Mouse (Mus musculus): ENCODE data around the gene Rhot2. TPM values are rescaled to one million over a fixed set of nuclear protein-coding genes. Genes with fewer than 3 reads are reported as not detected.
A peak's percentile ranks its signal among the peaks of the same experiment; 100 is the strongest.
"Not testable (repeated sequence)": the region's sequence is repeated elsewhere in the genome, so short reads cannot be mapped to it uniquely, and the experiment has no call there.

Rhot2 gene
- total RNA-seq, 2 experiments from 2014 or later: 68.8 to 74.7 TPM

- intact Hi-C loops (cut with DNase I): no loop called here
These were observed 30.8 kb upstream of the Rhot2 start for GRCm38 (mm10) chr17:25875171-25876136.

DNA sequence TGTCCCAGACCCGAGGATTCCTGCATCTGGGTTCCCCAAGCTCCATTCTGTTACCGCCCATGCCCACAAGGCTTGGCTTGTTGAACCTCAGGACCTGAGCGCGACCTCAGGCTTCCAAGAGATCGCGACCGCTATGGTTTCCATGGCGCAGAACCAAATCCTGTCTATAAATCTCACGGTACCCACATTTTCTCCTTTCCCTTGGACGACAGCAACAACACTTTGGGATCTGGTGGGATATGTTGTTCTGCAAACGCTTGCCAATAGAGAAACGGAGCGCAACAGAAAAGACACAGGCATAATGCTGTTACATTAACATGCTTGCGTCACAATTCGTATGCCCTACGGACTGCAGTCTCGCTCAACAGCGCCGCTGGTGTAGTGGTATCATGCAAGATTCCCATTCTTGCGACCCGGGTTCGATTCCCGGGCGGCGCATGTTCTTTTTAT lies 30.1 kb upstream of the Rhot2 start, which contains the start of gene Mettl26:
Mettl26 (plus strand) TSS at position 354 of the 450 bp plus-strand sequence.
- intact Hi-C loops (cut with DNase I): no loop called here
- peak; percentile 91 to 96 for DNase-seq (ENCODE audit: extremely low spot score in 1 of 2, low spot score in 2 of 2)

More at GRCm38 (mm10) chr17:25875171-25876136, 30.8 kb upstream of the Rhot2 start:
- peak; percentile 89 to 94 for DNase-seq (ENCODE audit: extremely low spot score in 1 of 2, low spot score in 2 of 2)

DNA sequence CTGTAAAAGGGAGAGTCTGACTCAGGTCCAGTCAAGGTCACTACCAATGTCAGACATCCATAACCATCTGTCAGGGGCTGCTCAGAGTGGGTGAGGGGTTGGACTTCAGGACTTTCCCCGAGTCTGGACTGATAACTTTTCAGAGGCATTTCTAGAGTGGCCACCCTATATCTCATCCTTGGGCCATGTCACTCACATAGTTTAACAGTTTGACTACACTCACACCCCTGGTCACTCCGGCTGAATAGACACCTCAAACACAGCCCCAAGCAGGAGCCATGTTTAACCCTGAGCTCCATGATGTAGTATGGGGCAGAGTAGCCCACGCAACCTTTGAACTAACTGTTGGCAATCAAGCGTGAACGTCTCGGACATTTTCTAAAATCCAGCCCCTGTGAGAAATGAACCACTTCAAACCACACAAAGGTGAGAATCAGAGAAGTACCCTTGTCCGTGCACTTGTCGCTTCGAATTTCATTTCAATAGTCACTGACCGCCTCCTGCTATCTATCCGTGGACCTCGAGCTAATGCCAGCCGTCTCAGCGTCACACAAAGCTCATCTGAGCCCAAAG lies 29.6 kb upstream of the Rhot2 start:
- no peak for DNase-seq (ENCODE audit: extremely low spot score in 1 of 2, low spot score in 2 of 2)
- intact Hi-C loops (cut with DNase I): no loop called here

GRCm38 (mm10) chr17:25873405-25874147 lies 28.9 kb upstream of the Rhot2 start:
- no peak for DNase-seq (ENCODE audit: extremely low spot score in 1 of 2, low spot score in 2 of 2)
- intact Hi-C loops (cut with DNase I): no loop called here

DNA sequence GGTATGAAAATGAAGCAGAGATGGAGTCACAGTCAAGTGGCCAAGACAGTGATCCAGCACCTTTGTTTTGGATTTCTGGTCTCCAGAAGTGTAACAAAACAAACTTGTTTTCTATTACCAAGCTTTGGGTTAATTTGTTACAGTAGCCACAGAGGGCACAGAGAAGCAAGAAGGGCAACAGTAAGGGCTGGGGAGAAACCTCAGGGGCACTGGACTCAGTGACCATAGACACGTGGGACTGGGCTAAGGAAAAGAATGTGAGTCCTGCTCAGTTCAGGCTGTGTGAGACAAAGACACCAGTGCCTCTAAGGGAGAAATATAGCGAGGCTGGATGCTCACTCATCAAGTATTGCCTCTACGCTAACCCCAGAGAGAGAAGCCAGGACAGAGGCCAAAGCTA lies 28.0 kb upstream of the Rhot2 start:
- DNase-seq (ENCODE audit: extremely low spot score in 1 of 2, low spot score in 2 of 2): no peak
- intact Hi-C loops (cut with DNase I): no loop called here

DNA sequence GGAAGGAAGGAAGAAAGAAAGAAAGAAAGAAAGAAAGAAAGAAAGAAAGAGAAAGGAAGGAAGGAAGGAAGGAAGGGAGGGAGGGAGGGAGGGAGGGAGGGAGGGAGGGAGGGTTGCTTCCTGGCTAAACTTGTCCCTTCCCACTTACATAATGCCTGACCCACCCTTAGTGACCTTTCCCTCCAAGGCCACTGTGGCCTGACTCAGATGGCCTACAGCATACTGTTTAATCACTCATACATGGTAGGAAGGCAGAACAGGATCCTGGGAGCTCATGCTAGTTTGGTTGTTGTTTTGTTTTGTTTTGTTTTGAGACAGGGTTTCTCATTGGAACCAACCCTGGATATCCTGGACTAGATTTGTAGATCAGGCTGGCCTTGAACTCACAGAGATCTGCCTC lies 26.9 kb upstream of the Rhot2 start:
- DNase-seq (ENCODE audit: extremely low spot score in 1 of 2, low spot score in 2 of 2); intact Hi-C loops (cut with DNase I): not testable (repeated sequence)

DNA sequence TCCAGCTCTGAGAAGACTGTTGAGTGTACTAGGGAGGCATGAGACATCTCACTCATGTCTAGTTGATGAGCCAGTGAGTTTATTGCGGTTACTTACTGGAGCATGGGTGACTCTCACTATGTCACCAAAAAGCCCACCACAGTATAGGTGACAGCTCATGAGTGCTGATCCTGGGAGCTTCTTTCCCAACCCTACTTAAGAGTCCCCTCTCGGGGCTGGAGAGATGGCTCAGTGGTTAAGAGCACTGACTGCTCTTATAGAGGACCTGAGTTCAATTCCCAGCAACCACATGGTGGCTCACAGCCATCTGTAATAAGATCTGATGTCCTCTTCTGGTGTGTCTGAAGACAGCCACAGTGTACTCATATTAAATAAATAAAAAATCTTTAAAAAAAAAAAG lies 25.3 kb upstream of the Rhot2 start:
- DNase-seq (ENCODE audit: extremely low spot score in 1 of 2, low spot score in 2 of 2): no peak
- intact Hi-C loops (cut with DNase I): no loop called here

- intact Hi-C loops (cut with DNase I): no loop called here
- DNase-seq (ENCODE audit: extremely low spot score in 1 of 2, low spot score in 2 of 2): no peak
These were observed 24.8 kb upstream of the Rhot2 start for GRCm38 (mm10) chr17:25869498-25869897.

DNA sequence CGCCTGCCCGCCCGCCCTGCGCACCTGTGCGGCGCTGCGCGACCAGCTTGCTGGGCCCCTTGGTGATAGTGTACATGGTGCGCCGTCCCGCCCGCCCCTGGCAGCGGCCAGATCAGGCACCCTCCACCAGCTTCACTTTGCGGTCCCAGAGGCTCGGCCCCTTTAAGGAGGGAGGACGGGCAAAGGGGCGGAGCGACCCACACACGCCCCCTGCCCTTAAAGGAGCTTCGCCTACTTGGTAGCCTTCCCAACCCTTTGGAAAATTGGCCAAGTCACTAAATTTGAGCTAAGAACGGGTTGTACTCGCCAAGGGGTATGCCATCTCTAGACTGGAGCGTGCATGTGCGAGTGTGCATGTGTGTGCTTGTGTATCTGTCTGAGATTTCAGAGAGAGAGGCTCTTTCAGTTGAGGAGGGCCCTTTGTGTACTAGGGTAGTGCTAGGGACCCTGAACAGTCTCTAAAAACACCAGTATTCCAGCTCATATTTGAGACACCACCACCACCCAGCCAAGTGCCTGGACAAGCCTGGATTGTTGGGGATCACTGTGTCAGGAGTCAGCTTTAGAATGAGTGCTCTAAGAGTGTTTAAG lies 24.0 kb upstream of the Rhot2 start, which contains the start of gene Mcrip2:
Mcrip2 (minus strand) TSS at position 164 of the 591 bp plus-strand sequence.
- intact Hi-C loops (cut with DNase I): no loop called here
- DNase-seq (ENCODE audit: extremely low spot score in 1 of 2, low spot score in 2 of 2): peak in 1 of 2 experiments; percentile 90

GRCm38 (mm10) chr17:25867836-25868600 lies 23.4 kb upstream of the Rhot2 start:
- DNase-seq (ENCODE audit: extremely low spot score in 1 of 2, low spot score in 2 of 2): peak in 1 of 2 experiments; percentile 69
- intact Hi-C loops (cut with DNase I): no loop called here

GRCm38 (mm10) chr17:25867509-25867835 lies 22.8 kb upstream of the Rhot2 start:
- DNase-seq (ENCODE audit: extremely low spot score in 1 of 2, low spot score in 2 of 2): no peak
- intact Hi-C loops (cut with DNase I): no loop called here

GRCm38 (mm10) chr17:25866172-25866571 lies 21.5 kb upstream of the Rhot2 start:
- no peak for DNase-seq (ENCODE audit: extremely low spot score in 1 of 2, low spot score in 2 of 2)
- intact Hi-C loops (cut with DNase I): no loop called here

DNA sequence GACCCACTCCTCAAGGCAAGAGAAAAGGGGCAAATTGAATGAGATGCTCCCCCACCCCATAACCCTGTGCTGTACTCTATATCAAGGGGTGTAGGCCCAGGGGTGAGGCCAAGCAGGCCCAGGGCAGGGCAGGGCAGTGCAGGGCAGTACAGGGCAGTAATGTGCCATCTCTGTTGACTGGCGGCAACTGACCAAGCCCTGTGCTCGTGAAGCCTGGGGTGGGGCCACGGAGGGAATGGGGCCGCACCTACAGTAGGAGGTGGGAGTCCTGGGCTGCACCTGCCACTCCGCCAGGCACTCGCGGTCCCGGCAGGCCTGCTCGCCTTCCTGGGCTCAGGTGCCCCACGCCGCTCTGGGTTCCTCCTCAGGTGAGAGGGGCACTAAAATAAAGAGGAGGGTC lies 20.6 kb upstream of the Rhot2 start:
- intact Hi-C loops (cut with DNase I): no loop called here
- no peak for DNase-seq (ENCODE audit: extremely low spot score in 1 of 2, low spot score in 2 of 2)

GRCm38 (mm10) chr17:25864311-25864710 lies 19.7 kb upstream of the Rhot2 start:
- no peak for DNase-seq (ENCODE audit: extremely low spot score in 1 of 2, low spot score in 2 of 2)
- intact Hi-C loops (cut with DNase I): no loop called here

- DNase-seq (ENCODE audit: extremely low spot score in 1 of 2, low spot score in 2 of 2): no peak
- intact Hi-C loops (cut with DNase I): no loop called here
These were observed 19.0 kb upstream of the Rhot2 start for GRCm38 (mm10) chr17:25863681-25864080.

- intact Hi-C loops (cut with DNase I): no loop called here
- DNase-seq (ENCODE audit: extremely low spot score in 1 of 2, low spot score in 2 of 2): no peak
These were observed 17.3 kb upstream of the Rhot2 start for GRCm38 (mm10) chr17:25861704-25862612.

Data from left cerebral cortex, postnatal 10 days (tissue).